Mouse (Mus musculus) thymus, postnatal 4 days (tissue): ENCODE data around the gene Adgrg3.

Source experiments
- DNase-seq: peaks from one replicate; pipeline ENCODE4 v3.0.0; 2021

Adgrg3 gene

DNA sequence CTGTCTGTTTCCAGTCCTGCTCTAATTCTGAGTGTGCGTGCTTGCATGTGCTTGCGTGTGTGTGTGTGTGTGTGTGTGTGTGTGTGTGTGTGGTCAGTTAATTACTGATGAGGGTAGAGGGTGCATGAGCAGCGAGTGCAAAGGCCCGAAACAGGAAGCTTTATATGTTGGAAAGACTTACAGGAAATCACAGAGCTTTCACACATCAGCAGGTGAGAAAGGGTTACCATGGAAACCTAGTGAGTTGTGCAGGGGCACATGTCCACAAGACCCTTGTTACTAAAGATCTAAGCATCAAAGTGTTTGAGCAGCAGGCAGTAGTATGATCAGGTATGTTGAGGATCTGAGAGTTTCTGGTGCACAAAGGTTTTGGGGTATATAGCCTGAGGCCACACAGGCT, 66.8 kb downstream of the Adgrg3 start:
- DNase-seq = no peak

GRCm38 (mm10) chr8:95084744-95085431, 67.4 kb downstream of the Adgrg3 start:
- DNase-seq = no peak

DNA sequence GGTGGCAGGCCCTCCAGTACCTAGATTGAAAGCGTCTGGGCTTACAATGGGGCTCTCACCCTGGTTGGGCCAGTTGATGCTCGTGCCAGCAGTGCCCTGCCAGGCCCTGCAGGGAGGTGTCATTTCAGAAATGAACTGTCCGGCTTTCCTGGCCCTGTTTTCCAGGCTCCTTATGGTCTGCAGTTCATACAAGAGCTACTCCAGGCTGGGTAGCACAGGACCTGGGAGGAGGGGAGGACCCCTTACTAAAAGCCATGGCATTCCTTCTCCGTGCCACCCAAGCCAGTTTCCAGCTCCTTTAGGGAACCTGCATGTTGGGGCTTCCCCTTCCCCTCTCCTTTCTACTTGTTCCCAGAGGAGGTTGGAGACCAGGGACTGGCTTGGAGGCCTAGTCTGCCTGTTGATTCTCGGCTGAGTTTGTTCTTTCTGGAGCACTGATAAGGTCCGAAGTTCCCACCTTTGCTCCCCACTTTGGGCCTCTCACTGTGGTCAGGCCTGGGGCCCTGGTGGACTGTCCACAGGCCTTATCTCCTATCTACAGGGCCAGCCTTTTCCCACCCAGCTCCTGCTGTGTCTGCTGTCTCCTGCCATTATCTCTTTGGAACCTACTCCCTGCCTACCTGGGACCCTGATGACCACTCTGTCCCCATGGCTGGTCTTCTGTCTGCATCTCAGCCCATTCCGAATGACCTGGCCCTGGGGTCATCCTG, 68.1 kb downstream of the Adgrg3 start:
- DNase-seq = no peak

GRCm38 (mm10) chr8:95093574-95093973, 76.1 kb downstream of the Adgrg3 start:
- no peak for DNase-seq
